Mouse (Mus musculus) limb, embryonic 13.5 days (tissue): ENCODE results near the gene Pianp. TPM values are rescaled to one million over a fixed set of nuclear protein-coding genes. Genes with fewer than 3 reads are reported as not detected.

Experiments used
- ATAC-seq: fragments of 200-750 bp; cut with Nextera tagmentation; 2 replicates; pipeline ENCODE4 v1.8.0; 2017; ENCODE audit warnings: low read depth, moderate number of reproducible peaks, moderate TSS enrichment; ENCODE audit not compliant: low FRiP score
- H3K27ac ChIP-seq: fragments of 300-500 bp; sonication (generic); 2 replicates; pipeline ENCODE4 v1.5.1; 2015; ENCODE audit warnings: inconsistent platforms, mild to moderate bottlenecking, moderate library complexity
- H3K27me3 ChIP-seq: fragments of 300-500 bp; sonication (generic); 2 replicates; pipeline ENCODE4 v1.6.1; 2015; ENCODE audit warnings: mild to moderate bottlenecking, inconsistent platforms
- H3K36me3 ChIP-seq: fragments of 300-500 bp; sonication (generic); 2 replicates; pipeline ENCODE4 v1.6.1; 2015; ENCODE audit warnings: inconsistent platforms, mild to moderate bottlenecking, moderate library complexity
- H3K4me1 ChIP-seq: fragments of 300-500 bp; sonication (generic); 2 replicates; pipeline ENCODE4 v1.6.1; 2015; ENCODE audit warnings: inconsistent platforms
- H3K4me2 ChIP-seq: fragments of 300-500 bp; sonication (generic); replicated peaks from 2 replicates; pipeline ENCODE4 v1.6.1; 2015; ENCODE audit warnings: inconsistent platforms, mild to moderate bottlenecking, moderate library complexity
- H3K4me3 ChIP-seq: fragments of 300-500 bp; sonication (generic); 2 replicates; pipeline ENCODE4 v1.5.1; 2015; ENCODE audit warnings: moderate library complexity, mild to moderate bottlenecking, inconsistent platforms
- H3K9ac ChIP-seq: fragments of 300-500 bp; sonication (generic); 2 replicates; pipeline ENCODE4 v1.6.1; 2015; ENCODE audit warnings: mild to moderate bottlenecking, inconsistent platforms
- H3K9me3 ChIP-seq: fragments of 300-500 bp; sonication (generic); 2 replicates; pipeline ENCODE4 v1.6.1; 2016; ENCODE audit warnings: inconsistent platforms
- WGBS: fragments of 180-500 bp; shearing (Covaris S2); methylation state at CpG from one replicate; pipeline ENCODE4 v1.1.7; 2015; 5-methylcytosine and 5-hydroxymethylcytosine counted together
- polyA plus RNA-seq: library from polyadenylated mRNA; unstranded; fragments of >200 nt; fragmentation: Nextera tagmentation; extraction: Ambion mirVana; gene quantifications from 2 replicates; pipeline ENCODE4 v1.2.1, GENCODE M21; 2015

The Pianp gene
- 15.7 and 19.0 TPM in 2 replicates for polyA plus RNA-seq

GRCm38 (mm10) chr6:124996551-124997501 is at the start of gene Pianp:
Gene Pianp (plus strand): TSS chr6:124996694.
- peak within 1 kb of the TSS; percentile 84 for H3K4me2 ChIP-seq
- no peaks in the 10 kb centered on the region for H3K9me3 ChIP-seq
- peaks cover 30% of the 10 kb centered on the region for H3K4me1 ChIP-seq
- H3K36me3 ChIP-seq = 0 out of 2 replicates have a peak, but pooled peaks cover under 1% of the 10 kb centered on the region
- no peak within 1 kb of the TSS for H3K27ac ChIP-seq
- peak within 1 kb of the TSS; percentile 59 for H3K4me3 ChIP-seq
- H3K9ac ChIP-seq = peak within 1 kb of the TSS; percentile 74
- peaks cover 93% of the 10 kb centered on the region for H3K27me3 ChIP-seq
- ATAC-seq = peak; percentile 74
- WGBS = under 1% methylated on average over 74 of the region's 78 CpGs

GRCm38 (mm10) chr6:124953991-124954715 is 42.3 kb upstream of the Pianp start:
- Histone ChIP-seq H3K9me3 (no peaks in the 10 kb centered on the region), H3K4me2 (no peak overlapping the region), H3K27me3 (no peaks in the 10 kb centered on the region), H3K4me1 (no peaks in the 10 kb centered on the region), H3K36me3 (peaks cover 48% of the 10 kb centered on the region), H3K4me3 (no peak overlapping the region), H3K27ac (no peak overlapping the region), H3K9ac (no peak overlapping the region)
- WGBS = 96% methylated on average over 2 of the region's 2 CpGs
- no peak for ATAC-seq

- peaks cover 59% of the 10 kb centered on the region for H3K36me3 ChIP-seq
- ATAC-seq = no peak
- 93% methylated on average over 4 of the region's 4 CpGs for WGBS
- no peak overlapping the region for H3K27ac ChIP-seq
- H3K9ac ChIP-seq = no peak overlapping the region
- no peak overlapping the region for H3K4me2 ChIP-seq
- H3K9me3 ChIP-seq = no peaks in the 10 kb centered on the region
- H3K4me1 ChIP-seq = no peaks in the 10 kb centered on the region
- no peaks in the 10 kb centered on the region for H3K27me3 ChIP-seq
- H3K4me3 ChIP-seq = no peak overlapping the region
Measured at GRCm38 (mm10) chr6:124955212-124955611, 41.3 kb upstream of the Pianp start.

DNA sequence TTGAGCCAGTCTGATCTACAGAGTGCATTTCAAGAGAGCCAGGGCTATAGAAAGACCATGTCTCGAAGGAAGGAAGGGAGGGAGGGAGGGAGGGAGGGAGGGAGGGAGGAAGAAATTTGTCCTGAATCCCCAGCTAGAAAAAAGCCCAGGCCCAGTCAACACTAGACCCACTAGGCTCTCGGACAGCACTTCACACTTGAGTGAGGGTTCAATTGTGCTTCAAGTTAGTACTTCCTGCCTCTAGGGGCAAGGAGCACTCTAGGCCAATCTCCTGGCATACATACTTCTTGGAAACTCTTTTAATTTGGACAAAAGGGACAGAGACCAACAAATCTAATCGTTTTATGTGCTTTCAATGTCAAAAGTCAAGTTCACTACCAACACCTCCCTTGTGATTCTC is 38.4 kb upstream of the Pianp start:
- no peak for ATAC-seq
- WGBS = 93% methylated on average over 3 of the region's 3 CpGs
- no peak overlapping the region for H3K4me3 ChIP-seq
- no peaks in the 10 kb centered on the region for H3K9me3 ChIP-seq
- no peaks in the 10 kb centered on the region for H3K27me3 ChIP-seq
- H3K4me2 ChIP-seq = no peak overlapping the region
- H3K36me3 ChIP-seq = peaks cover 84% of the 10 kb centered on the region
- H3K4me1 ChIP-seq = no peaks in the 10 kb centered on the region
- H3K27ac ChIP-seq = no peak overlapping the region
- H3K9ac ChIP-seq = no peak overlapping the region

- Histone ChIP-seq H3K4me3 (no peak overlapping the region), H3K36me3 (peaks cover 80% of the 10 kb centered on the region), H3K4me2 (no peak overlapping the region), H3K27ac (no peak overlapping the region), H3K27me3 (no peaks in the 10 kb centered on the region), H3K9me3 (no peaks in the 10 kb centered on the region), H3K9ac (no peak overlapping the region), H3K4me1 (peaks cover 7% of the 10 kb centered on the region)
- no peak for ATAC-seq
- WGBS = 90% methylated on average over 13 of the region's 13 CpGs
Measured at GRCm38 (mm10) chr6:124959960-124960359, 36.5 kb upstream of the Pianp start.

GRCm38 (mm10) chr6:124961021-124961420 is 35.5 kb upstream of the Pianp start:
- Histone ChIP-seq H3K9ac (no peak overlapping the region), H3K9me3 (no peaks in the 10 kb centered on the region), H3K27me3 (no peaks in the 10 kb centered on the region), H3K4me3 (no peak overlapping the region), H3K4me1 (peaks cover 8% of the 10 kb centered on the region), H3K36me3 (peaks cover 69% of the 10 kb centered on the region), H3K4me2 (no peak overlapping the region), H3K27ac (no peak overlapping the region)
- no peak for ATAC-seq
- 94% methylated on average over 12 of the region's 12 CpGs for WGBS

GRCm38 (mm10) chr6:124964638-124965037 is 31.9 kb upstream of the Pianp start:
- Histone ChIP-seq H3K9me3 (peaks cover 8% of the 10 kb centered on the region; the same call in 1 of the 2 replicates), H3K4me1 (peaks cover 12% of the 10 kb centered on the region), H3K36me3 (peaks cover 38% of the 10 kb centered on the region), H3K4me2 (peak overlapping the region; percentile 97), H3K27ac (peak overlapping the region; percentile 95), H3K9ac (peak overlapping the region; percentile 91), H3K27me3 (no peaks in the 10 kb centered on the region), H3K4me3 (peak overlapping the region; percentile 81)
- 44% methylated on average over 16 of the region's 16 CpGs for WGBS
- ATAC-seq = no peak

DNA sequence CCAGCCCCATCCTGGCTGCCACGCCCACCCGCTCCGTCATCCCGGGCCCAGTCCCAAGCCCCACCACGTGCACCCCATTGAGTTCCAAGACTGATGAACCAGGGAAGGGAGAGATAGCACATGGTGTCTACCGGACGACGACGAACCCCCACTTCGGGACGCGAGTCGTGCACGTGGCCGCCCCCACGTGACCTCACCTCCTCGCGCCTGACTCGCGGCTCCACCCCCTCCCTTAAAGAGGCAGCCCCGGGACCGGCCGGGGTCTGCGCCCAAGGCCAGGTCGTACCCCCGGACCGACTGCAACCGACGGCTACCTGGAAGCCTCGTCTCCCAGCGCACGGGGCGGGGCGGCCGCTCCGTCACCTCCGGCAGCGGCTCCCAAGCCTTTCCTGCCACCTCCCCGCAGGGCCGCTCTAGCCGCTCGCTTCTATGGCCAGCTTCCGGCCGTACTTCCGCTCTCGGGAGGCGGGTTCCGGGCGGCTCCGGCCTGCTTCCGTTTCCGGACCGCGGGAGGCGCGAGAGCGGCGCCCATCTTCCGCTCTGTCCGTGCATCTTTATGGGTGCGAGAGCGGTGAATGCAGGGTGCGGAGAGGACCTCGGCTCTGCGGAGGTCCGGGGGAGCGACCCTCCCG is 31.3 kb upstream of the Pianp start, which contains the start of gene Cops7a:
TSS of gene Cops7a (minus strand) at position 451 of the 632 bp plus-strand sequence.
- Histone ChIP-seq H3K4me1 (peaks cover 12% of the 10 kb centered on the region), H3K9me3 (peaks cover 8% of the 10 kb centered on the region; the same call in 1 of the 2 replicates), H3K4me2 (peak within 1 kb of the TSS; percentile 97), H3K9ac (peak within 1 kb of the TSS; percentile 91), H3K27me3 (no peaks in the 10 kb centered on the region), H3K27ac (peak within 1 kb of the TSS; percentile 95), H3K36me3 (peaks cover 32% of the 10 kb centered on the region), H3K4me3 (peak within 1 kb of the TSS; percentile 81)
- under 1% methylated on average over 68 of the region's 68 CpGs for WGBS
- peak; percentile 95 for ATAC-seq

- Histone ChIP-seq H3K4me1 (peaks cover 12% of the 10 kb centered on the region), H3K27ac (peak overlapping the region; percentile 95), H3K4me3 (peak overlapping the region; percentile 81), H3K9ac (peak overlapping the region; percentile 91), H3K27me3 (no peaks in the 10 kb centered on the region), H3K9me3 (peaks cover 8% of the 10 kb centered on the region; the same call in 1 of the 2 replicates), H3K36me3 (peaks cover 27% of the 10 kb centered on the region), H3K4me2 (peak overlapping the region; percentile 97)
- WGBS = 13% methylated on average over 15 of the region's 15 CpGs
- ATAC-seq = peak; percentile 16; the same call in 1 of the 2 replicates
Measured at GRCm38 (mm10) chr6:124965747-124966146, 30.7 kb upstream of the Pianp start.

DNA sequence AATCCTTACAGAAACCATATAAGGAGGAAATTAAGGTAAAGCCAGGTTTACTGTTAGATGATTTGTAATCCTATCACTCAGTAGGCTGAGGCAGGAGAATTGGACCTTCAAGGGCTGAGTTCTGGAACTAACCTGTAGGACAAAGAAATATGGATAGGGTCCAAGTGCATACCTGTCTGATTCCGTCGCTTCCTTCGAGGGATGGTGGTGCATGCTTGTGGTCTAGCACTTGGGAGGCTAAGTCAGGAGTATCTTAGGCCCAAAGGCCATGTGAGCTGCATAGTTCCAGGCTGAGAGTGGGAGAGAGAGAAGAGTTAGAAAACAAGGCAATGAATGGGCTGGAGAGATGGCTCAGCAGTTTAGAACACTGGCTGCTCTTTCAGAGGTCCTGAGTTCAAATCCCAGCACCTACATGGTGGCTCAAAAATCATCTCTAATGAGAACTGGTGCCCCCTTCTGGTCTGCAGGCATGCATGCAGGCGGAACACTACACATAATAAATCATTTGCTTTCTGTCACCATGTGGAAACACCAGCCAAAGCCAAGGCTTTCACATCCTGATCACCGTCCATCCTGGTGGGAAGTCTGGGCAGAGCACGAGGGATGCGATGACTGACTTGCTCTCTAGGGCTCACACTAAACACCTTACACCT is 29.9 kb upstream of the Pianp start:
- H3K4me1 ChIP-seq = peaks cover 12% of the 10 kb centered on the region
- peak overlapping the region; percentile 81 for H3K4me3 ChIP-seq
- no peak overlapping the region for H3K27ac ChIP-seq
- H3K36me3 ChIP-seq = peaks cover 18% of the 10 kb centered on the region
- H3K4me2 ChIP-seq = peak overlapping the region; percentile 97
- ATAC-seq = no peak
- H3K9ac ChIP-seq = no peak overlapping the region
- peaks cover 8% of the 10 kb centered on the region; the same call in 1 of the 2 replicates for H3K9me3 ChIP-seq
- WGBS = 97% methylated on average over 7 of the region's 7 CpGs
- no peaks in the 10 kb centered on the region for H3K27me3 ChIP-seq

DNA sequence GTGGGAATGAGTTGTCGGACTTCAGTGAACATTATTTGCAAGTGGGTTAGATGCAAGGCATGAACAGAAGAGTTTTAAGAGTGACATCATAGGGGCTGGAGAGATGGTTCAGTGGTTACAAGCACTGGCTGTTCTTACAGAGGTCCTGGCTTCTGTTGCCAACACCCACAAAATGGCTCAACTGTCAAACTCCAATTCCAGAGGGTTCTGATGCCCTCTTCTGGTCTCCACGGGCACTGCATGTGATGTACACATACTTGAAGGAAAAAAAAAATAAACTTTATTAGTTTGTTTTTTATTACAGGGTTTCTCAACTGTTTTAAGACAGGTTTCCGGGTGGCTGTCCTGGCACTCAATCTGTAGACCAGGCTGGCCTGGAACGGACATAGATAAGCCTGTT is 28.7 kb upstream of the Pianp start:
- Histone ChIP-seq H3K9me3 (peaks cover 8% of the 10 kb centered on the region; the same call in 1 of the 2 replicates), H3K9ac (no peak overlapping the region), H3K36me3 (peaks cover 9% of the 10 kb centered on the region; the same call in 1 of the 2 replicates), H3K4me2 (no peak overlapping the region), H3K27ac (no peak overlapping the region), H3K4me1 (peaks cover 12% of the 10 kb centered on the region), H3K4me3 (no peak overlapping the region), H3K27me3 (no peaks in the 10 kb centered on the region)
- ATAC-seq = no peak
- WGBS = 68% methylated on average over 4 of the region's 4 CpGs
